ENCODE assay signal across 11 mouse cellular contexts in the genomic region with DNA sequence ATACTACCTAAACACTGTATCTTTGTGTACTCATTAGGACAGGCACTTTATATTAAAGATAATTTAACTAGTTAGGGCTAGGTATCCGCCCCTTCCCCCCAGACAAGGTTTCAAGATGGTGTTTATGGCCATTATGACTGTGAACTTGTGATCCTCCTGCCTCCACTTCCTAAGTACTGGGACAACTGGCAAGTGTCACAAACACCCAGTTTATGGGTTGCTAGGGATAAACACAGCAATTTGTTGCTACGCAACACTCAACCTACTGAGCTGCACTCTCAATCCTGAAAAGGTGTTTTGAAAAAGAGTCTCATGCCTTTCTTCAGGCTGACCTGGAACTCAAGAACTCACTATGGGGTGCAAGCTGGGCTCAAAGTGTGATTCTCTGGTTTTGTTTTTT. TPM values are rescaled to one million over a fixed set of nuclear protein-coding genes. Genes with fewer than 3 reads are reported as not detected.
"Had no signal": no experiment of that assay in that cellular context is flagged by ENCODE, and none has a peak within 500 bp of the region (broad histone marks: within the 10 kb centered on the region; RNA-seq: fewer than 3 reads in every experiment).

No protein-coding gene starts in this region.

- DNase-seq: kidney, adult 18-20 months; kidney, adult 9 months; kidney, postnatal 25 days; layer of hippocampus, adult 9-11 months; liver; lung, adult 18-20 months; retina, postnatal 1 day; right cerebral cortex, postnatal 25 days; thymus, adult 18-20 months; thymus, postnatal 36 days had no signal

RNA-seq across cellular contexts. Expression of a gene that starts 36.8 kb away (rescaled TPM):
- total RNA-seq: monocyte, adult 5-6 weeks had no signal
